Mouse (Mus musculus) natural killer cell, adult 2 months (primary cell): ENCODE results near the gene Tmprss11e.

Source experiments
- DNase-seq, 2 experiments: peaks; one replicate each; pipeline ENCODE4 v3.0.0; 2022; ENCODE audit warnings: low spot score in 2 of 2

The Tmprss11e gene

DNA sequence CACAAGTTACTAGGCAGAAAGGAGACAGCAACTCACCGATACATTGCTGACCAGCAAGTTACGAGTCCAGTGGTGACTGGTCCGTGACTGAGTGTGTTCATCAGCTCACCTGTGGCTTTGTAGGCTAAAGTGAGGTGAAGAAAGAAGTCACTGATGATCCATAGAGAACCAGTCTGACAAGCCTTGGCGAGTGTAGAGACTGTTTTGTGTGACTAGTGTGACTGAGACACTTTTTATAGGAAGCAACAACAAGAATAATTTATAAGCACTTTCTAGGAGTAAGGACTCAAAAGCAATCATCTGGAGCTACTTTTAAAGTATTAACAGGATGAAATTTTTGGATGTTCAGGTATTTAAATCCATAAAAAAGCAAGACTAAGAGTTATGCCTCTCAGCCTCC, at the start of gene Tmprss11e:
TSS of gene Tmprss11e (minus strand) at position 101 of the 400 bp plus-strand sequence.
- no peak for DNase-seq

DNA sequence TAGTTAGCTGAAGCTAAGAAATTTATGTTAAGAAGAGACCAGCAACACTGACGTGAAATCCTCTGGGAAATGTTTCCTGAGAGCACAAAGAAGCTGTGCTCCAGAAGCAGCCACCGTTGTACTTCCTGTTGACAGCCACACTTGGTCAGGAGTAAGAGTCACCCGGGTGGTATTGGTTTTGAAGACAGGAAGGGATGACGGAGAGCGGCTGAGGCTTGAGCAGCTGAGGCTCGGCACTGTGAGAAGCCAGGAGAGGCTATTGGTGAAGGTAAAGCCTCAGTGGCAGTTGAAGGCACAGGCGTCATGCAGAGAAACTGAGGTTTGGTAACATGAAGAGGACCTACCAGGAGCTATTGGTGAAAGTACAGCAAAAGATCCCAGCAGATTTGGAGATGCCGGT, 47.2 kb upstream of the Tmprss11e start:
- DNase-seq = peak; percentile 10 to 43

DNA sequence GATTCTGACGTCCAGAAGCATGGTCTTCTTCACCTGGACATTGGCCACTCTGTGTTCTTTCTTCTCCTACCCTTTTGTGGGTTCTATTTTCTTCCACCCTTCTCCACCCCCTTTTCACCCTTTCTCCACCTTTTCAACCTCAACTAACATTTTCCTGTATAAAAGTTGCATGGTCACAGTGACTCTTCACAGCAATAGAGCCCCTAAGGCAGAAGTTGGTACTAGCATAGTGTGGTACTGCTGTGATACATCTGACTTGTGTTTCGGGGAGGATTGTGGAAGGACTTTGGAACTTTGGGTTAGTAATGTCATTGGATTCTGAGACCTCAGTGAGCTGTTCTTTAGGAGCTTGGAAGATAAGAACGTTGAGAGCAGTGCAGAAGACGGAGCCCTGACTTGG, 46.6 kb upstream of the Tmprss11e start:
- no peak for DNase-seq

DNA sequence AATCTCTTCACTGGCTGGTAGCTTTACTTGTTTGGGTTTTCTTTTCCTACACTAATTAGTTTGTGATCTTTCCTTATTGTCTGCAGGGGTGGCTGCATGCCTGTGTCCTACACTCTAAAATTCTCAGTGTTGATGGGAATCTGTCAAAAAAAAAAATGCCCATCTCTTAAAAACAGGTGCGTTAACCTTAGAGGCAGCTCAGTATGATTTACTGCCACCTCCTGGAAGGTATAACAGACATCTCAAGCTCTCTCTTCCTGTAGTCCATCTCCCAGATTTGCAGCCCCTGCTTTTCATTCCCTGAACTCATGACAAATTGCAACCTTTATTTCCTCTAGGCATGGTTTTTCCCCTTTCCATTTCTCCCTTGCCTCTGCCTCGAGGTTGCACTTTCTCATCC, 44.3 kb upstream of the Tmprss11e start:
- DNase-seq = no peak

DNA sequence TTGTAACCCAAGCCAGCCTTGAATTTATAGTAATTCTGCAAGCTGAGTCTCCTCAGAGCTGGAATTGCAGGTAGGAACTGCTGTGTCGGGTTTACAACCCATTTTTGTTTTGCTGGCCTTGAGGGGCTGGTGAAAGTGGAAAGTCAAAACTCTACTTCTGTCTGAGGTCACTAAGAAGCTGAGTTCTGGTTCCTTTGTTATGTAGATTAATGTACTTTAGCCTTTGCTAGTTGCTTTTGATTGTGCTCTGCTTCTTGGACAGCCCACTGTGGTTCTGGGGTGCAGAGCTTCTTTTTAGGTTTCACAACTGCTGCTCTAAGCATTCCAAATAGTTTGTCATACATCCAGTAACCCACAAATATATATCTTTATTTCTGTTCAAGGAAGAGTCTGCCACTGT, 41.2 kb upstream of the Tmprss11e start:
- no peak for DNase-seq

DNA sequence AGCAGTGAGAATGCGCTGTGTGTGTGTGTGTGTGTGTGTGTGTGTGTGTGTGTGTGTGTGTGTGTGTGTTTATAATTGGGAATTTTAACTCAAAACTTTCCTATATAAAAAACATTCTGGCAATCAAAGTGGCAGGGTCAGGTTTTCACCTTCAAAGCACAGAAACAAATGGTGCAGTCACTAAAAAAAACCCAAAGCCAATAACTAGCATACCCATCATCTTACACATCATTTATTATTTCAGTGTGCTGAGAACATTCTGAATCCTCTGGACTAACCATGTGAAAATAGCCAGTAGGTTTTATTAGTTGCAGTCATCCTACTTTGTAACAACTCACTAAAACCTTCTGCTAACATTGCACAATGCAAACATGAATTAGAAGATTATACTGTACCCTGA, 38.6 kb upstream of the Tmprss11e start:
- DNase-seq = no peak

DNA sequence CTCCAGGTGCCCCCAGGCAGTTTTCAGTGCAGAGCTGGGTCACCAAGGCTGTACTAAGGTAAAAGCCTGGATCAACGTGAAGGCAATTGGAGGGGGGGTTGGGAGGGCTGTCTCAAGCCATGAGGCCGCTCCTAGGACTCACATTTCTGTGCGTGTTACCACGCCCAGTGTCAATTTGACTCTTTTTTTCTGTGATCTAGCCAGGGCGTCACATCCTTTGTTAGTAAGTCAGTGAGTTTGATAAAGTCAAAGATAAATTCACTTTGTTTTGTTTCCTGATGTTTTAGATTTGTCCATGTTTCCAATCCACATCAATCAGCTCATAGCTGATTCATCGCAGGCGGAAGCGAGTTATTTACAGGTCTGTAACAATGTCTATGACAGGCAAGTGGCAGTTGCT, 37.4 kb upstream of the Tmprss11e start:
- DNase-seq = no peak

DNA sequence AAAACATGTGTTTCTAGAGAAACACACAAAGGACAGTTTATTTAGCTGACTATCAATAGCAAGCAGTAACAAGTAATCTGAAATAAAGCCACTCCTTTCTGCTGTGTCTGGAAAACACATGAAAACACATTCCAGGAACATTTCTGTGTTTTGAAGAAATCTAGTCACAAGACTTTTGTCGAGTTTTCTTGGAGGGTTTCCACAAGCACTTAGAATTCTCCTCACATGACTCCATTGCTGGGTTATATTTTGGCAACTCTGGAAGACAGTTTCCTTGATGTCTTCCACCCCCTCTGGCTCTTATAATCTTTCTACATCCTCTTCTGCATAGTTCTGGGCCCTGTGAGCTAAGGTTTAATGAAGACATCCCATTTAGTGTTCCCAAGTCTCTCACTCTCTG, 32.9 kb upstream of the Tmprss11e start:
- no peak for DNase-seq

DNA sequence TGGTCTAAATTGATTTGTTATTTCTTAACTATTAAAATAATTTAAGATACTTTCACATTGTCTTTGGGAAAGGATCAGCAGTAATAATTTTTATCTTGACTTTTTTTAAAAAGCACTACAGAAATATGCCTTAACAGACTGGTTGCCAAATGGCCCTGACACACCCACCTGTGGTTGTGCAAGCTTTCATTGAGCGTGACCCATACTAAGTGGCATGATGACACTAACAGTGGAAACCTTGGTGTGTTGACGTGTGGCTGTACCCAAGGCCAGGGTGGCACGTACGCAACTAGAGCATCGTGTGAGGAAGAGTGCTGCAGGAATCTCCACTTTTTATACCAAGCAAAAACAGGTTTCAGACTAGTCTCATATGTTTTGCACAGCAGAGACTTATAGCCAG, 31.3 kb upstream of the Tmprss11e start:
- no peak for DNase-seq

DNA sequence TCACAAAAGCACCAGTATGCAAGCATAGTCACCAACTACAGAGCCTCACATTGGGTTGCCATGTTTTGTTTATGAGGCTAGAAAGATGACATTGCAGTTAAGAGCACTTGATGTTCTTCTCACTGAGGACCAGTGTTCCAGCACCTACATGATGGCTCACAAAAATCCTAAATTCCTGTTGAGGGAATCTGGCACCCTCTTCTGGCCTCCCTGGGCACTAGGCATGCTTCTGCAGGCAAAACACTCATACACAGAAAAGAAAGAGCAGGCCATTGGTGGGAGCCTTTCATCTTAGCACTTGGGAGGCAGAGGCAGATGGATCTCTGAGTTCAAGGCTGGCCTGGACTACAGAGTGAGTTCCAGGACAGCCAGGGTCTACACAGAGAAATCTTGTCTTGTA, 25.4 kb upstream of the Tmprss11e start:
- no peak for DNase-seq

DNA sequence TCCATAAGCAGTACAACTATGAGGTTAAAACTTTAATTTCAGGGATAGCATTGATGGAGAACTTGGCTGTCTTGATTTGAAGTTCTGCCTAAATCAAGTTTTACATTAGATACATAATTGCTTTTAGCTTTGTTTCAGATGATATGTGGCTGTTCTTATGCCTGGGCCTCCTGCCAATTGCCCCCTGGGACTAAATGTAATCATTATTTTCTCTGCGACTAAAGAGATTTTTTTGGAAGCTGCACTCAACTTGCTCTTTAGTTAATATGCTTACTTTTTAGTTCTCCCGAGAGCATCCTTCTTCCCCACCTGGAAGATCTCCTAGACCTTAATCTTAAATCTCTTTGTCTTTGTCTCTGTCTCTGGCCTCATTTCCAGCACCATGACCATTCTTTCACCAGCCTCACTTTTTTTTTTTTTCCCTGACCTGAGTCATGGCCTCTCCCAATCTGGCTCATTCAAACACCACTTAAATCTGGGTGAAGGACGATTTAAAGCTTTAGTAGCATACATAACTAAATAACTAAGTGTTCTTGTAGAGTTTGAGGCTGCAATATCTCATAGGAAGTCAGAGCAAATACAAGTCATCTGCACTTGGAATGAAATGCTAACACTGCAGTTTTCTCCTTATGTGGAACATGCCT, 23.5 kb upstream of the Tmprss11e start:
- no peak for DNase-seq

DNA sequence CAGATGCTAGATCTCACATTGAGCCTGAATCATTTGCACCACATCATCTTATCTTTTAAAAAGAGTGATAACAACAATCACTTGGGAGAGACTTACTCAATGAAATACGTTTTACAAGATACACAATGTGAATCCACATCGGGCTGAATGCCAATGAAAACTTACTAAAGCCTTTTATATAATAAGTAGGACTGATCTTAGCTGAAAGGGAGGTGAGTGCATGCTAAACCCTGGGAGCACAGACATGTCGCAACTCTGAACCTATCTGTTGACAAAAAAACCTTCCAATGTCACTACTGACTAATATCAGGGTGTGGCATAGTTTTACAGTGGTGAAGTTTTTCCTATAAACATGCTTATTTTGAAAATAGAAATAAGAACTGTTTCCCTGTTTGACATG, 2.8 kb downstream of the Tmprss11e start:
- no peak for DNase-seq

DNA sequence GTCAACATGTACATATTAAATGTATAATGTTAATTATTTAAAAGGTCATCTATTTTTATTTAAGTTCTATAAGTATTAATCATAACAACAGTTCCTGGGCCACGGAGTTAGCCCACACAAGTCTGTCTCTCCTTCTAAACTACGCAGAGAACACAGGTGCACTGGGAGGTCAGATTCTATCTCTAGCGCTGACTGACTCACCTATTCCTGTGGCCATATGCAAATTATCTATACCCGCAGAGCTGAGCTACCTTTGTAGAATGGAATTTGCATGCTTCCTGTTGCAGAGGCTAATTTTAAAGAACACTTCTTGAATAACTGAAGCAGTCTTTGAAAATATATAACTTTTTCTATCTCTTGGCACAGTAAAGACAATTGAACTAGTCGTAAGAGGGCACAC, 4.5 kb downstream of the Tmprss11e start:
- DNase-seq = peak in 1 of 2 experiments; percentile 0

DNA sequence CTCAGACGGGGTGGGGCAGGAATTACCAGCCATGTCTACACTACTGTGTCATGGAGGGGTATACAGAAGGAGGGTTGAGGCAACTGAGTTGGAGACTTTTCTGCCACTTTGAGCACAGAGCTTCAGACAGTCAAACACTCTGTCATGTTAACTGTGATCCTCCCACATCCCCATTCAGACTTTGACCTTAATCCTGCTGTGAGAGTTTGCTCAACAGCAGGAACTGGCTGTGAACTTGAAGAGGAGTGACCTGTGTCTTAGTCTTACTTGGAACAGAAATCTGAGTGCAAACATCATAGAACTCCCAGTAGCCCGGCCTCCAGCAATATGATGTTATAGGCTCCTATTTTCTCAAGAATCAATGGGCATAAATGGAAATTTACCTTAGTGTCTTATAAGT, 9.8 kb downstream of the Tmprss11e start:
- no peak for DNase-seq

DNA sequence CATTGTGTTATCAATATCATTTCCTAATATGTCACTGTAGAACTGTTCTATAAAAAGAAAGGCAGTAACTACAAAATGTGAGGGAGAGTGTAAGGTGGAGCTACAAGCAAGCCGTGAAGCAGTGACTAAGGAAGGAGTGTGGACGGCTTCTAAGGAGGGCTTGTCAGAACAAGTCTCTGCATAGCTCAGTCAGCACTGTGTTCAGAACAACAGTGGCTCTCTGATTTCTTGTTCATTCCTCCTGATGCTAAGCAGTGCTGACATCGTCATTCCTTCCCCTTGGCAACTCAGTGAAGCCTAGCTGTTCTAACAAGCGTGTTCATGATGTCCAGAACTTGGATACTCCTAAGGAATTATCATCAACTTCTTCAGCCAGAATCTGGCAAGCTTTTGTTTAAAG, 15.0 kb downstream of the Tmprss11e start:
- no peak for DNase-seq

DNA sequence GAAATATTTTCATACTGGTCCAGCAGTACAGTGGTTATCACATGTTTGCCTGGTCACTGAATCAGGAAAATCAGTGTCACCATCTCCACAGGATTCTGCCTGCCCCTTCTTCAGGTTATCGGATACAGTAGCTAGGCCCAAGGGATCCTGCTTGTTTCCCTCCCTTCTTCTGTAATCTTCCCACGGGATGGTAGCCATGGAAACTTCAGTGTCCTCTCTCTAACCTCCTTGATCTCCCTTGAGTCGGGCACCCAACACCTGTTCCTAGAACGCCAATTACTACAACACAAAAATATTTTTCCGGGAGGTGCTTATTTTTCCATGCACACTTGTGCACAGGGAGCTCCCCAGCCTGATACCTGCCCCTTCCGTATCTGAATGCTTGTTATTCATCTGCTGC, 17.0 kb downstream of the Tmprss11e start:
- no peak for DNase-seq

DNA sequence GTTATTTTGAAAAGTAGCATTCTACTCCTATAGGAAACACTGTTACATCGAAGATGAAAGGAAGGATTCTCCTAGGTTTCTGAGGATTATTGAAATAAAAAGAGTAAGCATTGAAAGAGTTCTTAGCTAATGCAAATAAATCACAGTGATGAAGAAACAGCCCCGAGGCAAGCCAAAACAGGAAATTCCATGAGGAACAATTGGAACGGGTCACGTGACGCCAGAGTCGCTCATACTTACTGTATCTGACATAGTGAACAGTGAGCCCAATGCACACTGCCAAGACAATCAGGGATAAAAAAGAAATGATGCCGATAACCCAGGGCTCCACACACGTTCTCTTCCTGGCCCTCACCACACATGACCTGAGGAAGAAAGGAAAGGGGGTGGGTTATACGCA, 18.6 kb downstream of the Tmprss11e start:
- no peak for DNase-seq

DNA sequence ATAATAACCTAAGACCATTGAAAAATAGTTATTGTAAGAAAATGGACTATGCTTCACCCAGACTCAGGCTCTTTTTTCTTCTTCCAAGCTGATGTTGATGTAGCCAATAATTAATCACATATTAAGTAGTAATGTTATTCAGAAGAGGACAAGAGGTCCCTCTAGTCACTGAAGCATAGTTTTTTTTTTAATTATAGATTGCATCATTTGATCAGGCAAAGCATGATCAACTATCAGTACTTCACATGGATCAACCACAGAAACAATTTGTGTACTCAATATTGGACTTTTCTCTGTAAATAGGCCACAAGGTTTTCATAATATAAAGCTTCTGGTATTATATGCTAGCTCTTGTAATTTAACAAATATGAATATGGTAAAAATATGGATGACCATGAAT, 20.6 kb downstream of the Tmprss11e start:
- DNase-seq = no peak

DNA sequence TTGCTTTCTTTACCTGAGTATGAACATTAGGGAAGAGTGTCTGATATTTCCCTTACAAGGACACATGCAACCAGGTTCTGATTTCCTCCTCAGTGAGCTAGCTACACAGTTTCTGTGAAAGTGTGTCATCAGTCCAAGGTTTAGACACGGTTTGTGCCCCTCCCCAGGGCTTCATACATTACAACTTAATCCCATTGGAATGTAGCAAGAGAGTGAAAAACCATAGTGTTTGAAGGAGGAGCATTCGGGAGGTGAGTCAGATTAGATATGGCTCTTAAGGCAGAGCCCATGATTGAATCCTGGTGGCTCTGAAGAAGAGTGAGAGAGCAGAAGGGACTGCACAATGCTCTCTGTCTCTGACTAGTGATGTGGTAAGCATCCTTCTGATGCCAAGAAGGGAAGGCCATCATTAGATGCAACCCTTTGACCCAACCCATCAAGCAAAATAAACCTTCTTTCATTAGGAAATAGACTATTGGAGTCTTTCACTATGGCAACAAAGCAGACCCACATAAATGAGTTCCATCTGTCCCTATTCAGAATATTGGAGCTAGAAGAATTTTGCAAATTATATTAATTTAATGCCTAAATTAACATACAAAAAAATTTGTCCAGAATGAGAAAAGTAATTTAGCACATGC, 22.7 kb downstream of the Tmprss11e start:
- no peak for DNase-seq

DNA sequence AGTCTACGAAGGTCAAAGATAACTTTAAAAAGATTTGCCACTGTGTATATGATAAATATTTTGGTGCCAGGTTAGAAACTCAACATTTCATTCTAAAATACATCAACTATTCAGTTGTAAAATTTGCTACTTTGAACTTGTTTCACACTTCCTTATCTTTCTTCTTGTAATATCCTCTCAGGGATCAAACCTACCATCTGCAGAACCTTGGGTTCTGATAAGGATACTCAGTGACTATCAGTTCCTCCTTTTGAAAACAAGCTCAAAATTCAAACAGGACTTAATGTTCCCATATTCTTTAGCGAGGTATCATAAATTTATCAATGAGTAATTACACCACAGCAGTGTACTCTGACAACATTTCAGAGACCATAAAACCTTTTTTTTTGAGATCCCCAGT, 30.6 kb downstream of the Tmprss11e start:
- no peak for DNase-seq

DNA sequence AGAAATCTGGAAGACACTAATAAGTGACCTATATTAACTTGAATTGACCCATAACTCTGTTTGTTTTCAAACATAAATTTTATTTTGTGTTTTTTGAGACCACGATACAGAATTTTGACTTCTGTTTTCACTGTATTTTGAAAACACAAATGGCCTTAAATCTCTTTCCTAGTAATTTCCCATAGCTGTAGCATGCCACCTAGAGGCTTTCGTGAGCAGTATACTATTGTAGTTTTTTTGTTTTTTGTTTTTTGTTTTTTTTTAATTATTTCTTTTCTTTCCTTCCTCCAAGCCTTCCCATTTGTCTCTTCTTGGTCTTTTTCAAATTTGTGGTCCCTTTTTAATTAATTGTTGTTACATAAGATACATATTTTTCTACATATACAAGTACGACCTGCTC, 40.7 kb downstream of the Tmprss11e start:
- no peak for DNase-seq

DNA sequence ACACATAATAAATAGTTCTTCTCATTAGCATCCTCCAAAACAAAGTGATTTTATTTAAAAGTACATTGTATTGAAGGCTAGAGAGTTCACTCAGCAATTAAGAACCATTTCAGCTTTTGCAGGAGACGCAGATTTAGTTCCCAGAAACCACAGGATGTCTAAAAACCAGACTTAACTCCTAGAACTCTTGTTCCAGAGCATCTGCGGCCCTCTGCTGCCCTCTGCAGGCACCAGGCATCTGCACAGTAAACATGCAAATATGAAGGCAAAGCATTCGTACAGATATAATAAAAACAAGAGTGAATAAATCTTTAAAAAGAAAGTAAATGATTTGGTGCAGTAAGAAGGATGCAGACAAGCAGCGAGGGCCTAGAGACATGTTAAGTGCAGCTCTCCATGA, 60.9 kb downstream of the Tmprss11e start:
- DNase-seq = no peak

DNA sequence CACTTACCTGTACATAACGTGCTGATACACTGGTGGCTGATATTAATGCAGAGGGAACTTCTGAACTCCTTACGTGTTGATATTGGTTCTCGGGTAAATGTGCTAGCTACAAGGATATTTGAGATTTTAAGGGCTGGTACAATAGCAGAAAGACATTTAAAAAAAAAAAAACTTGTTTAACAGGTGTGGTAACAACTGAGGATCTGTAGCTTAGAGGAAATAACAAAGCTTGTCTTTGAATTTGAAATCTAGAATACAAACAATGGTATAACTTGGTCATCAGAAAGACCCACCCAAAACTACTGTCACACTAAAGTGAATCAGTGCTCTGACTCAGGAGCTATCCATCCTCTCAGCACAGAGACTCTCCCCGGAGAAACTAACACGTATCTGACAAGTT, 69.4 kb downstream of the Tmprss11e start, which contains the start of gene Tmprss11b:
TSS of gene Tmprss11b (minus strand) at position 101 of the 400 bp plus-strand sequence.
- DNase-seq = no peak
